Mouse (Mus musculus) intestine, postnatal 0 days (tissue): ENCODE measurements around the gene Miga1. TPM values are rescaled to one million over a fixed set of nuclear protein-coding genes. Genes with fewer than 3 reads are reported as not detected.
A peak's percentile ranks its signal among the peaks of the same experiment; 100 is the strongest.

ENCODE experiments used
- ATAC-seq: fragments of 200-750 bp; cut with Nextera tagmentation; 2 replicates; pipeline ENCODE4 v1.8.0; 2017; ENCODE audit warnings: mild to moderate bottlenecking, moderate TSS enrichment, moderate library complexity
- H3K27ac ChIP-seq: fragments of 300-500 bp; sonication (generic); 2 replicates; pipeline ENCODE4 v1.5.1; 2014; ENCODE audit warnings: mild to moderate bottlenecking, low read depth, low read length, moderate library complexity
- H3K27me3 ChIP-seq: fragments of 300-500 bp; sonication (generic); replicated peaks from 2 replicates; pipeline ENCODE4 v1.6.1; 2014; ENCODE audit warnings: low read length, mixed read lengths; ENCODE audit not compliant: control insufficient read depth, insufficient read depth
- H3K36me3 ChIP-seq: fragments of 300-500 bp; sonication (generic); 2 replicates; pipeline ENCODE4 v1.6.1; 2014; ENCODE audit warnings: mild to moderate bottlenecking, moderate library complexity; ENCODE audit not compliant: control insufficient read depth, insufficient read depth
- H3K4me1 ChIP-seq: fragments of 300-500 bp; sonication (generic); replicated peaks from 2 replicates; pipeline ENCODE4 v1.6.1; 2014; ENCODE audit warnings: antibody characterized with exemption, low read length, mixed read lengths; ENCODE audit not compliant: control insufficient read depth, insufficient read depth
- H3K4me2 ChIP-seq: fragments of 300-500 bp; sonication (generic); replicated peaks from 2 replicates; pipeline ENCODE4 v1.6.1; 2014; ENCODE audit warnings: low read depth, mild to moderate bottlenecking, moderate library complexity
- H3K4me3 ChIP-seq: fragments of 300-500 bp; sonication (generic); 2 replicates; pipeline ENCODE4 v1.5.1; 2014; ENCODE audit warnings: low read depth, low read length
- H3K9ac ChIP-seq: fragments of 300-500 bp; sonication (generic); 2 replicates; pipeline ENCODE4 v1.6.1; 2014; ENCODE audit warnings: mild to moderate bottlenecking, low read depth, low read length
- H3K9me3 ChIP-seq: fragments of 300-500 bp; sonication (generic); 2 replicates; pipeline ENCODE4 v1.6.1; 2016; ENCODE audit warnings: mixed run types; ENCODE audit not compliant: control insufficient read depth
- CTCF ChIP-seq: sonication (generic); IDR thresholded peaks from 2 replicates; pipeline ENCODE4 v1.5.1; 2016; ENCODE audit warnings: low read depth, mild to moderate bottlenecking, control low read depth, antibody characterized with exemption, moderate library complexity
- WGBS: fragments of 180-500 bp; shearing (Covaris S2); extraction: QIAGEN DNeasy Blood & Tissue Kit; methylation state at CpG from one replicate; pipeline ENCODE4 v1.1.7; 2014; 5-methylcytosine and 5-hydroxymethylcytosine counted together
- polyA plus RNA-seq: library from polyadenylated mRNA; unstranded; fragments of >200 nt; fragmentation: Nextera tagmentation; extraction: Ambion mirVana; gene quantifications from 2 replicates; pipeline ENCODE4 v1.2.1, GENCODE M21; 2015

Miga1 gene
- polyA plus RNA-seq, 1 experiment from 2014 or later, result 5.8 TPM

DNA sequence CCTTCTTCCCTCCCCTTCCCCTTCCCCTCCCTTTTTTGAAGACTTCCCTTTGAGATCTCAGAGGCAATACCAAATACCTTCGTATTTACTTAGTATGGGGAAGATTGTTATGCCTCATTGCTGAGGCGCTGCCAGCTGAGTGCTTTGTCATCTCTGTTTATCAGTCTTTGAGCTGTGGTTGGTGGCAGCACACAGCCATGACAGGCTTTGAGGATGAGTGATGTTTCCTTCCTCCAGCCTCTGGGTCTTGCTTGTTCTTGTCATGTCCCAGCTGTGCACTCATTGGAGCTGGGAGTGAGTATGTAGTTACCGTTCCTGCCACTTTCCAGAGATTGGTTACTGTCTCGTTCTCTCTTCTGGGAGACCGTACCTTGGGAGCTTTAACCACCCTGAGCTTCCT lies 15.2 kb upstream of the Miga1 start:
- Histone ChIP-seq H3K4me1 (peaks cover 10% of the 10 kb centered on the region), H3K4me3 (no peak overlapping the region), H3K9ac (no peak overlapping the region), H3K27ac (no peak overlapping the region), H3K36me3 (peaks cover 14% of the 10 kb centered on the region; the same call in 1 of the 2 replicates), H3K9me3 (no peaks in the 10 kb centered on the region), H3K27me3 (no peaks in the 10 kb centered on the region), H3K4me2 (no peak overlapping the region)
- 29% methylated on average over 5 of the region's 5 CpGs for WGBS
- no peak for TF ChIP-seq CTCF
- no peak for ATAC-seq

DNA sequence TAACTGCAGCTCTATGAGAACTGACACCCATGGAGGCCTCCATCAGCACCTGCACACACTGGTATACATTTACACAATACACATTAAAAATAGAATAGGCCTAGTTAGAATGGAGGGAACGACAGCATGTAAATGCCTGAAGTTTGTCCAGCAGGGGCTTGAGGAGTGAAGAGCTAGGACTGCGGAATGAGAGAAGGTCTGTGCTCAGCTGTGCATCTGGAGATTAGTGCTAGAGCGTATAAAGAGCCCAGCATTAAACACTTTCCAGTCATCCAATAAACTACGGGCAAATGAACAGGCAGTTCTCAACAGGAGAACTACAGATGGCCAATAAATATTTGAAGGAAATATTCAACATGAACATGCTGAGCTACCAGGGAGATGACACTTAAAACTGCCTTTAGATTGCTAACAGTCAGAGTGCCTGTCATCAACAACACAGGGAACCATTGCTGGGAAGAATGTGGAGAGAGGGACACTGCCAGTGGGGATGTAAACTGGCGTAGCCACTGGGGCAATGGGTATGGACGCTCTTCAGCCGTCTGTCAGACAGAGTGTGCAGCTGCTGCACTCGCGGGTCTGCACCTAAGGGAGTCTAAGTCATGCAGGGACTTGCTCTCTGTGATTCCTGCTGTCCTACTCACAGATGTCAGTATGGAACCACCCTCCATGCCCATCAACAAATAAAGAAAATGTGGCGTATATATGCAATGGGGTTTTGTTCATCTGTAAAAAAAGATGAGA lies 13.4 kb upstream of the Miga1 start:
- WGBS, result 58% methylated on average over 10 of the region's 10 CpGs
- Histone ChIP-seq H3K4me2 (no peak overlapping the region), H3K27ac (no peak overlapping the region), H3K4me1 (peaks cover 15% of the 10 kb centered on the region), H3K27me3 (no peaks in the 10 kb centered on the region), H3K4me3 (no peak overlapping the region), H3K9me3 (no peaks in the 10 kb centered on the region), H3K9ac (no peak overlapping the region), H3K36me3 (peaks cover 3% of the 10 kb centered on the region; the same call in 1 of the 2 replicates)
- ATAC-seq, result no peak
- peak; percentile 21; the same call in 1 of the 2 replicates for TF ChIP-seq CTCF

DNA sequence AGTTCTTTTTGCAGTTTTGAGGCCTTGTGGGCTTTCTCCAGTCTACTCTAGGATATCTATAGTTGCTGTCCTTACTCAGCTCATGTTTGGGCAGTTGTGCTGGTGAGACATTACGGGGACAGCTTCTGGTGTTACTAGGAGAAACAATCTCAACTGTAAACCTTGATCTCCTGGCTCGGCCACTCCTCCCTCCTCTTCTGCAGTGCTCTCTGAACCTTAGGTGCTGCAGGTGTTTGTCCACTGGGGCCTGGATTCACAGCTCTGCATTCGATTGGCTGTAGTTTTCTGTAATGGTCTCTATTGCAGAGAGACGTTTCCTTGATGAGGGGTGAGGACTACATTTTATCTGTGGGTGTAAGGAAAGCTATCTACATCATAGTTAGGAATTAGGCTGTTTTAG lies 12.1 kb upstream of the Miga1 start:
- peaks cover 18% of the 10 kb centered on the region for H3K4me1 ChIP-seq
- no peak for TF ChIP-seq CTCF
- no peak overlapping the region for H3K4me3 ChIP-seq
- no peaks in the 10 kb centered on the region for H3K27me3 ChIP-seq
- no peak overlapping the region for H3K9ac ChIP-seq
- no peaks in the 10 kb centered on the region for H3K36me3 ChIP-seq
- peak overlapping the region; percentile 7 for H3K4me2 ChIP-seq
- peak; percentile 71 for ATAC-seq
- WGBS, result 38% methylated on average over 4 of the region's 4 CpGs
- H3K9me3 ChIP-seq, result no peaks in the 10 kb centered on the region
- H3K27ac ChIP-seq, result no peak overlapping the region

DNA sequence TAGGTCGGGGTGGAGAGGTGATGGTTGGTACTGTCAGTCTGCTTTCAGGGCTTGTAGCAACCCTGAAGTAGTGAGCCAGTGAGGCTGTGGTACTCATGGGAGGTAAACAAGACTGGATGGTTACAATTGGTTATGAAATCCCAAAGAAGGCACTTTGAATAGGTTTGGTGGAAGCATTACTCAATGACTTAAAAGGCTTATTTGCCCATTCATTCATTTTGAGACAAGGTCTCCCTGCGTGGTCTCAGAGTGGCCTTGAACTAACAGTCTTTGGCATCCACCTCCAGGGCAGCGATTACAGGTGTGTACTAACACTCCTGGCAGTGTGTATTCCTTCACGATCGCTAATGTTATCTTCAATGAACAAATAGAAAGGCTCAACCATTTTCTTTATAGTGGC lies 10.8 kb upstream of the Miga1 start:
- Histone ChIP-seq H3K9ac (no peak overlapping the region), H3K36me3 (no peaks in the 10 kb centered on the region), H3K27me3 (no peaks in the 10 kb centered on the region), H3K4me2 (peak overlapping the region; percentile 21; the same call in 1 of the 2 replicates), H3K4me3 (no peak overlapping the region), H3K9me3 (no peaks in the 10 kb centered on the region), H3K4me1 (peaks cover 19% of the 10 kb centered on the region), H3K27ac (no peak overlapping the region)
- WGBS, result 47% methylated on average over 5 of the region's 5 CpGs
- no peak for ATAC-seq
- TF ChIP-seq CTCF, result no peak

DNA sequence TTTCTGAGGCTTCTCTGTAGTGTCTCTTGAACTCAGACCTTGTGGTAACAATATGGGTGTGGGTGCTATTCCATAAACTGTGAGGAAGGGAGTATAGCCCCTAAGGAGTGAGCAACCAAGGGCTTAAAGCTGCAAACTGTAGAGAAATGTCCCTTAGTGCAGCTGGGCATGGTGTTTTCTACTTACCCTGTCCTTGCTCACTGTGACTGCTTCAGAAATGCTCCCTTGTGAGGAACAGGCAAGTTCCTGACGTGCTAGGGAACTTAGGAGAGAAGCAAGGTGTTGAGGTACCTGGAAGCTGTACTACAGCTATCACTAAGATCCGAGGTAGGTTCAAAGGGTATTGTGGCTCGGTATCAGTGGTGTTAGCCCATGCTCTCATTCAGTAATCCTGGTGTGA lies 10.2 kb upstream of the Miga1 start:
- no peak overlapping the region for H3K27ac ChIP-seq

DNA sequence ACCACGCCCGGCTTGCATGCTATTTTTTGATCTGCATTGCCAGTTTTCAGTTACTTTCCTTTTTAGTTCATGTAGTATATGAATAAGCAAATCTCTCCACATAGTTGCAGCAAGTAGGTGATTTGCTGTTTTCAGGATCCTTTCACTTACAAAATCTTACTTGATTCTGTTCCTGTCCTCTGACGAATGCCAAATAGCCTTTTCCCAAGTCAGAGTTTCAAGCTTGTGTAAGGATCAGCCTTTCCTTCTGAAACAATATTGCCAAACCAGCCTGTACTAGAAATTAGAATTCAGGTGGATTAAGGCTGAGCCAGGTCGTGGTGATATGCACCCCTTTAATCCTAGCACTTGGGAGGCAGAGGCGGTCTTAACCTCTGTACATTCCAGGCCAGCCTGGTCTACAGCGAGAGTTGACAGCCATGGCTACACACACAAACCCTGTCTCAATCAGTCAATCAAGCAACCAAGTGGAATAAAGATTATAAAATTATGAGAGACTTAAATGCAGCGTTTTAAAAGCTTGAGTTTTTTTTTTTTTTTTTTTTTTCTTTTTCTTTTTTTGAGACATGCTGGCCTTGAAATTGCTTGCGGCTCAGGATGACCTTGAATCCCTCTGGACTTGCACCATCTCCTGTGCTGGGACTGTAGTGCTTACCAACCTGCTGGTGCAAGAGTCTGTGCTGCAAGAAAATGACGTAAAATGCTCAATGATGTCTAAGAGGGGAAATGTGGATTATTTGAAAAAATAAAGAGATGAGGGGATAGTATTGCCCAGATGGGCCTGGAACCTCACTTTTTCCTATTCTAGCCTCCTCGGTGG lies 8.0 kb upstream of the Miga1 start:
- no peak overlapping the region for H3K4me3 ChIP-seq
- 73% methylated on average over 10 of the region's 10 CpGs for WGBS
- no peak overlapping the region for H3K9ac ChIP-seq
- no peak overlapping the region for H3K27ac ChIP-seq
- no peaks in the 10 kb centered on the region for H3K9me3 ChIP-seq
- no peaks in the 10 kb centered on the region for H3K27me3 ChIP-seq
- no peaks in the 10 kb centered on the region for H3K36me3 ChIP-seq
- H3K4me1 ChIP-seq, result peaks cover 12% of the 10 kb centered on the region; the same call in 1 of the 2 replicates
- ATAC-seq, result no peak
- TF ChIP-seq CTCF, result no peak
- H3K4me2 ChIP-seq, result no peak overlapping the region; the same call in 1 of the 2 replicates

More for the DNA sequence above, 10.2 kb upstream of the Miga1 start:
- H3K9ac ChIP-seq, result no peak overlapping the region
- H3K9me3 ChIP-seq, result no peaks in the 10 kb centered on the region
- peak overlapping the region; percentile 21; the same call in 1 of the 2 replicates for H3K4me2 ChIP-seq
- no peaks in the 10 kb centered on the region for H3K27me3 ChIP-seq
- no peaks in the 10 kb centered on the region for H3K36me3 ChIP-seq
- TF ChIP-seq CTCF, result no peak
- H3K4me3 ChIP-seq, result no peak overlapping the region
- ATAC-seq, result no peak
- WGBS, result 45% methylated on average over 3 of the region's 3 CpGs
- H3K4me1 ChIP-seq, result peaks cover 19% of the 10 kb centered on the region
